Mouse (Mus musculus): ENCODE data around the gene Pecr. TPM values are rescaled to one million over a fixed set of nuclear protein-coding genes. Genes with fewer than 3 reads are reported as not detected.
A peak's percentile ranks its signal among the peaks of the same experiment; 100 is the strongest.
"Not testable (repeated sequence)": the region's sequence is repeated elsewhere in the genome, so short reads cannot be mapped to it uniquely, and the experiment has no call there.

Gene Pecr
- total RNA-seq, 4 experiments from 2014 or later: 9.5 to 12.4 (median 12.2) TPM

DNA sequence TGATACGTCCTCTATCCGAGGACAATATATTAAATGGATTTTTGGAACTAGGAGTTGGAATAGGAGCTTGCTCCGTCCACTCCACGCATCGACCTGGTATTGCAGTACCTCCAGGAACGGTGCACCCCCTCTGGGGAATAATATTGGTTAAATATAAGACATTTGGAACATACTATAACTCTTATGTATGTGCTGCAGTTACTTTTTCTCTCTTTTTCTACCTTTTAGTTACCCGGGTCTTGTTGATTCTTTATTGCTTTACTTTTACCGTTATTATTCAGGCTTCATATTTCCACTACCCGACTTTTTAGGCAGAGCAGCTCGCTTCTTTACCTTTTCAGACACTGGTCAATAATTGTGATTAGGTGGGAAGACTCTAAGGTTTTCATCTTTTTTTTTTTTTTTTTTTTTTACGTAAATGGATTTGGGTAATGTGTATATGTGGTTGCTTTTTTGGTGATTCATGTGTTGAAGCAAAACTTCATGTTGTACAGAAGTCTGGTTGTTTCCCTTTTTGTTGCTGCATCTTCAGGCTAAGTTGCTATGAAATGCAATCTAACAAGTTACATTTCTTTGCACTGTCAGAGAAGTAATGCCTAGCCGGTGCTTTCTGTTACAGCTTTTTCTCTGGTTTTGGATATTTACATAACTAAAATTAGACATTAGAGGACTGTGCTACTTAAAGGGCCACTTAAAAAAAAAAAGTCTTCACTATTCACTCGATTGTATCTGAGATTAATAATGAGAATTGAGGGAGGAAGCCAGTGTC lies 46.9 kb downstream of the Pecr start:
- DNase-seq (ENCODE audit: low spot score): no peak

GRCm38 (mm10) chr1:72236363-72237006 lies 47.6 kb downstream of the Pecr start:
- DNase-seq (ENCODE audit: low spot score): peak; percentile 71

DNA sequence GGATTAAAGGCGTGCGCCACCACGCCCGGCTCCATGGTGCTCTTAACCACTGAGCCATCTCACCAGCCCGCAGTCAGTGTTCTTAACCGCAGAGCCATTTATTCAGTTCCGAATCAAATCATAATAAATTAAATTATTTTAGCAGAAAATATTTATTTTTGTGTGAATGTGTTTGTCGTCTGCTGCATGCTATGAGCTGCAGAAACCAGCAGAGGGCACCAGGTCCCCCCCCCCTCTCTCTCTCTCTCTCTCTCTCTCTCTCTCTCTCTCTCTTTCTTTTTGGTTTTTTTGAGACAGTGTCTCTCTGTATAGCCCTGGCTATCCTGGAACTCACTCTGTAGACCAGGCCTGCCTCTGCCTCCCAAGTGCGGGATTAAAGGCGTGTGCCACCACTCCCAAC lies 51.5 kb downstream of the Pecr start:
- DNase-seq (ENCODE audit: low spot score): not testable (repeated sequence)

- no peak for DNase-seq (ENCODE audit: low spot score)
Observed at GRCm38 (mm10) chr1:72228974-72229373, 55.1 kb downstream of the Pecr start.

- no peak for DNase-seq (ENCODE audit: low spot score)
Observed at GRCm38 (mm10) chr1:72227546-72227945, 56.6 kb downstream of the Pecr start.

DNA sequence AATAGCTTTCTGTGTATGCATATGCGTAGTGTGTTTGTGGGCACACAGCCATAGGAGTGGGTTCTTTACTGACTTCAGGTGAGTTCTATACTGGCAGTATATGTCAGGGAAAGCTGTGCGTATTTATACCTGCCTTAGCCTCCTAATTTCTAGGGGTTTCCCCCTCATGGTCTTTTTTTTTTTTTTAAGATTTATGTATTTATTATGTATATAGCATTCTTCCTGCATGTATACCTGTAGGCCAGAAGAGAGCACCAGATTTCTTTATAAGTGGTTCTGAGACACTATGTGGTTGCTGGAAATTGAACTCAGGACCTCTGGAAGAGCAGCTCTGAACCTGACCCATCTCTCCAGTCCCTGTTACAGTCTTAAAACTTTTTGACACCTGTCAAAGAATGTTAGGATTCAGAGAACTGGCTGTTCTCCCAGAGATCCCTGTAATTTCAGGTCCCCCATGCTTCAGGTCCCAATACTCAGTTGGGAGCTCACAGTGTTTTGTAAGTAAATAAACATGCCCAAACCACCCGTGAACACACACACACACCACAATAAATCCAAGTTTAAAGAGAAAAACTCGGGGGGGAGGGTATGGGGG lies 57.1 kb downstream of the Pecr start:
- DNase-seq (ENCODE audit: low spot score): no peak

- DNase-seq (ENCODE audit: low spot score): no peak
Observed at GRCm38 (mm10) chr1:72226172-72226886, 57.8 kb downstream of the Pecr start.

DNA sequence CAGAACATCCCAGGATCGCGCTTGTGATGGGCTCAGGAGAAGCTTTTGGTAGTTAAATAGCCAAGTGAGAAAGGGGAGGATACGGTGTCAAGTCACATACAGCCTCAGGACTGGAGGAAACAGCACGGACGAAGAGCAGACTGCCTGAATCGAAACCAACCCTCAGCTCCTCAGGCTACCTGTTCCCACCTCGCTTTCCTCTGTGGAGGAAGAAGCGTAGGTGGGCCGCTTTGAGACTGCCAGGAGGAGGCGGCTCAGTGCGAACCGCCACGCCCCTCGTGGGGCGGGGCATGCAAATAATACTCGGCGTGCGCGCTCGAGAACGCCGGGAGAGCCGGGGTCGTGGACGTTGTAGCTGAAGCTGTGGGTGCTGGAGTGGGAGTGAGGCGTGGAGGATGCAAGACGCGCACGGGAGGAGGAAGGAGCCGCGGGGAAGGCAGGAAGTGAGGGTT lies 58.4 kb downstream of the Pecr start:
- peak; percentile 70 for DNase-seq (ENCODE audit: low spot score)

GRCm38 (mm10) chr1:72225054-72225718 lies 58.9 kb downstream of the Pecr start:
- DNase-seq (ENCODE audit: low spot score): no peak

- no peak for DNase-seq (ENCODE audit: low spot score)
Observed at GRCm38 (mm10) chr1:72220008-72220407, 64.1 kb downstream of the Pecr start.

- DNase-seq (ENCODE audit: low spot score): no peak
Observed at GRCm38 (mm10) chr1:72219116-72219515, 65.0 kb downstream of the Pecr start.

GRCm38 (mm10) chr1:72218626-72219025 lies 65.5 kb downstream of the Pecr start:
- DNase-seq (ENCODE audit: low spot score): no peak

- no peak for DNase-seq (ENCODE audit: low spot score)
Observed at GRCm38 (mm10) chr1:72216761-72217160, 67.4 kb downstream of the Pecr start.

DNA sequence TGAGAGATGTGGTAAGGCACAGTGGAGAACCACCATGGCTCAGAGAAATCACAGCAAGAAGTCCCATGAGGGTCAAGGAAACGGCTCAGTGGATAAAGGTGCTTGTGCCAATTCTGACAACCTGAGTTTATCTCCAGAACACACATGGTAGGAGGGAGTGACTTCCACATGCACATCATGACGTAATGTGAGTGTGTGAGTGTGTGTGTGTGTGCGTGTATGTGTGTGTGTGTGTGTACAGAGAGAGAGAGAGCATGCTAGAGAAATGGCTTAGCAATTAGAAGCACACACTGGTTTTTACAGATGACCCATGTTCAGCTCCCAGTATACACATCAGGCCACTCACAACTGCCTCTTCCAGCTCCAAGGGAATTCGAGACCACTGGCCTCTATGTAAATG lies 68.9 kb downstream of the Pecr start:
- no peak for DNase-seq (ENCODE audit: low spot score)

- DNase-seq (ENCODE audit: low spot score): peak; percentile 73
Observed at GRCm38 (mm10) chr1:72214470-72214961, 69.6 kb downstream of the Pecr start.

GRCm38 (mm10) chr1:72213954-72214353 lies 70.2 kb downstream of the Pecr start:
- DNase-seq (ENCODE audit: low spot score): no peak

GRCm38 (mm10) chr1:72211701-72212699 lies 72.1 kb downstream of the Pecr start, which contains the start of gene Mreg:
Mreg (minus strand) TSS chr1:72212307.
- peak; percentile 53 for DNase-seq (ENCODE audit: low spot score)

- DNase-seq (ENCODE audit: low spot score): no peak
Observed at GRCm38 (mm10) chr1:72210803-72211679, 73.1 kb downstream of the Pecr start.

All from heart, adult 8-10 months (tissue).